Mouse (Mus musculus) midbrain, embryonic 11.5 days (tissue): ENCODE results near the gene Olah. TPM values are rescaled to one million over a fixed set of nuclear protein-coding genes. Genes with fewer than 3 reads are reported as not detected.

Source experiments
- ATAC-seq: fragments of 200-750 bp; cut with Nextera tagmentation; 2 replicates; pipeline ENCODE4 v1.8.0; 2017; ENCODE audit warnings: moderate TSS enrichment, moderate library complexity; ENCODE audit not compliant: low FRiP score
- DNase-seq: peaks from one replicate; pipeline ENCODE4 v3.0.0; 2015; ENCODE audit warnings: low spot score; ENCODE audit errors: missing footprints
- H3K27ac ChIP-seq: fragments of 300-500 bp; sonication (generic); 2 replicates; pipeline ENCODE4 v1.5.1; 2014; ENCODE audit warnings: low read depth, low read length
- H3K27me3 ChIP-seq: fragments of 300-500 bp; sonication (generic); 2 replicates; pipeline ENCODE4 v1.6.1; 2014; ENCODE audit warnings: mild to moderate bottlenecking, low read length, moderate library complexity, mixed read lengths; ENCODE audit not compliant: control insufficient read depth, insufficient read depth
- H3K36me3 ChIP-seq: fragments of 300-500 bp; sonication (generic); 2 replicates; pipeline ENCODE4 v1.6.1; 2014; ENCODE audit warnings: mild to moderate bottlenecking, low read length, moderate library complexity, mixed read lengths; ENCODE audit not compliant: control insufficient read depth, insufficient read depth
- H3K4me1 ChIP-seq: fragments of 300-500 bp; sonication (generic); 2 replicates; pipeline ENCODE4 v1.6.1; 2014; ENCODE audit warnings: low read length; ENCODE audit not compliant: control insufficient read depth, insufficient read depth
- H3K4me2 ChIP-seq: fragments of 300-500 bp; sonication (generic); 2 replicates; pipeline ENCODE4 v1.6.1; 2014; ENCODE audit warnings: mild to moderate bottlenecking, moderate library complexity
- H3K4me3 ChIP-seq: fragments of 300-500 bp; sonication (generic); 2 replicates; pipeline ENCODE4 v1.5.1; 2014; ENCODE audit warnings: low read depth, low read length
- H3K9ac ChIP-seq: fragments of 300-500 bp; sonication (generic); 2 replicates; pipeline ENCODE4 v1.6.1; 2014; ENCODE audit warnings: low read length
- H3K9me3 ChIP-seq: fragments of 300-500 bp; sonication (generic); 2 replicates; pipeline ENCODE4 v1.6.1; 2016; ENCODE audit warnings: low read length; ENCODE audit not compliant: control insufficient read depth
- WGBS: fragments of 180-500 bp; shearing (Covaris S2); extraction: QIAGEN DNeasy Blood & Tissue Kit; methylation state at CpG from one replicate; pipeline ENCODE4 v1.1.7; 2014; 5-methylcytosine and 5-hydroxymethylcytosine counted together
- polyA plus RNA-seq: library from polyadenylated mRNA; unstranded; fragments of >200 nt; fragmentation: Nextera tagmentation; extraction: Ambion mirVana; gene quantifications from 2 replicates; pipeline ENCODE4 v1.2.1, GENCODE M21; 2014

The Olah gene
- polyA plus RNA-seq, 1 experiment from 2014 or later: not detected

DNA sequence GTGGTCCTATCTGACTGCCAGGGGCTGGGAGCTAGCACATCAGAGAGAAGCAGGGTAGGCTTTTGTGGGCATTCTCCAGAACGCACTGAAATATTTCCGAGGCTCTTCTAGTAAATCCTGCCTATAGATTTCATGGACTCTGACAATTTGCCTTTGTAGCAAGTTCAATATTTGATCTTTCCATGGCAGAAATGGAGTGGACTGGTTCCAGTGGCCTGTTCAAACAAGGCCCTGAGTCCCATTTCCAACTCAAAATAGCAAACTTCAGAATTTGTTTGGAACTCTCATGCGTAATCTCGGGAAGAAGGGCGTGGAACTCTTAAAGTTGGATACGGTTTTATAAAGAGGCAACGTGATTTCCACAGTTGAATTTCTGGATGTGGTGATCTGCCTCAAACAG, 101.2 kb downstream of the Olah start:
- Histone ChIP-seq H3K4me2 (no peak overlapping the region), H3K27ac (no peak overlapping the region), H3K9me3 (no peaks in the 10 kb centered on the region), H3K36me3 (no peaks in the 10 kb centered on the region), H3K27me3 (no peaks in the 10 kb centered on the region), H3K9ac (no peak overlapping the region), H3K4me3 (no peak overlapping the region), H3K4me1 (no peaks in the 10 kb centered on the region)
- ATAC-seq (no peak), DNase-seq (no peak)
- 93% methylated on average over 7 of the region's 7 CpGs for WGBS

DNA sequence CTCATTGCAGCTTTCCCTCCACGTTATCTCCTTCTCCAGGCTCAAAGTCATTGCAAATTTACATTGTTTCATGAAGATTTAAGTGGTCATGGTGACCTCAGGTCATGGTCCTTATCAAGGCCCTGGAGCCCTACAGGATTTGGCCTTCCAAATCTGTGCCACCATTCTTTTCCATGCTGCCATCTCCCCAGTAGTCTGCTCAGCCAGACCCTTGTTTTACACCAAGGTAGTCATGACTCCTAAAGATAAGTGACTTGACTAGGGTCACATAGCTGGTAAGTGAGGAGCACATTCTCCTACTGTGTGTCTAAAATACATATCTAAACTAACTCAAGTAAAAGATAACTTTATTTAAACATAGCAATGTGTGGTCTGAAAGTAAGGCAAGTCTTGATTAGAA, 104.8 kb downstream of the Olah start:
- WGBS: 88% methylated on average over 1 of the region's 1 CpGs
- no peaks in the 10 kb centered on the region for H3K36me3 ChIP-seq
- no peak overlapping the region for H3K4me3 ChIP-seq
- no peak overlapping the region for H3K27ac ChIP-seq
- no peak overlapping the region for H3K4me2 ChIP-seq
- no peaks in the 10 kb centered on the region for H3K27me3 ChIP-seq
- ATAC-seq (no peak), DNase-seq (no peak)
- H3K9ac ChIP-seq: no peak overlapping the region
- no peaks in the 10 kb centered on the region for H3K4me1 ChIP-seq
- H3K9me3 ChIP-seq: no peaks in the 10 kb centered on the region

Other genes starting within 250 kb of the Olah start
- 69.3 and 69.8 TPM in 2 replicates for gene Nmt2, start 113.0 kb downstream of the Olah start, polyA plus RNA-seq
- 24.9 and 25.6 TPM in 2 replicates for gene Rpp38, start 64.6 kb downstream of the Olah start, polyA plus RNA-seq
- 0.66 and 0.68 TPM in 2 replicates for gene Acbd7, start 61.0 kb downstream of the Olah start, polyA plus RNA-seq
- gene Meig1, start 25.4 kb upstream of the Olah start, polyA plus RNA-seq: 0.61 TPM in 1 of 2 replicates, not detected in the other
- gene Dclre1c, start 26.9 kb upstream of the Olah start, polyA plus RNA-seq: 8.1 TPM in 2 replicates
- 47.4 and 52.2 TPM in 2 replicates for gene Suv39h2, start 77.8 kb upstream of the Olah start, polyA plus RNA-seq
- gene Gm45902, start 115.6 kb upstream of the Olah start, polyA plus RNA-seq: 8.7 and 9.4 TPM in 2 replicates
- 122 TPM in 2 replicates for gene Hspa14, start 115.6 kb upstream of the Olah start, polyA plus RNA-seq
- gene Cdnf, start 115.8 kb upstream of the Olah start, polyA plus RNA-seq: 0.37 TPM in 1 of 2 replicates, not detected in the other
- 60.4 and 65.7 TPM in 2 replicates for gene Fam107b, start 173.3 kb upstream of the Olah start, polyA plus RNA-seq